Mouse (Mus musculus) midbrain, postnatal 0 days (tissue): ENCODE data around the gene Rin1. TPM values are rescaled to one million over a fixed set of nuclear protein-coding genes. Genes with fewer than 3 reads are reported as not detected.

Experiments used
- ATAC-seq: fragments of 200-750 bp; cut with Nextera tagmentation; 2 replicates; pipeline ENCODE4 v1.8.0; 2017; ENCODE audit warnings: moderate number of reproducible peaks, mild to moderate bottlenecking, moderate TSS enrichment, moderate library complexity; ENCODE audit not compliant: low FRiP score
- DNase-seq: peaks from one replicate; pipeline ENCODE4 v3.0.0-alpha.2; 2015; ENCODE audit warnings: low spot score
- H3K27ac ChIP-seq: fragments of 300-500 bp; sonication (generic); 2 replicates; pipeline ENCODE4 v1.5.1; 2014; ENCODE audit warnings: low read depth, mild to moderate bottlenecking, low read length, mixed read lengths
- H3K27me3 ChIP-seq: fragments of 300-500 bp; sonication (generic); 2 replicates; pipeline ENCODE4 v1.6.1; 2014; ENCODE audit warnings: low read length, control low read depth, mixed read lengths; ENCODE audit not compliant: insufficient read depth
- H3K36me3 ChIP-seq: fragments of 300-500 bp; sonication (generic); 2 replicates; pipeline ENCODE4 v1.6.1; 2014; ENCODE audit warnings: low read length, control low read depth, mixed read lengths; ENCODE audit not compliant: insufficient read depth
- H3K4me1 ChIP-seq: fragments of 300-500 bp; sonication (generic); 2 replicates; pipeline ENCODE4 v1.6.1; 2014; ENCODE audit warnings: mild to moderate bottlenecking, control low read depth, antibody characterized with exemption, low read length, mixed read lengths; ENCODE audit not compliant: insufficient read depth
- H3K4me2 ChIP-seq: fragments of 300-500 bp; sonication (generic); 2 replicates; pipeline ENCODE4 v1.6.1; 2014; ENCODE audit warnings: low read depth, mild to moderate bottlenecking, low read length, mixed read lengths; ENCODE audit not compliant: poor library complexity, severe bottlenecking
- H3K4me3 ChIP-seq: fragments of 300-500 bp; sonication (generic); 2 replicates; pipeline ENCODE4 v1.5.1; 2014; ENCODE audit warnings: low read depth, mild to moderate bottlenecking, low read length, moderate library complexity
- H3K9ac ChIP-seq: fragments of 300-500 bp; sonication (generic); replicated peaks from 2 replicates; pipeline ENCODE4 v1.6.1; 2014; ENCODE audit warnings: mild to moderate bottlenecking, low read length, moderate library complexity, mixed read lengths; ENCODE audit not compliant: poor library complexity, severe bottlenecking
- H3K9me3 ChIP-seq: fragments of 300-500 bp; sonication (generic); 2 replicates; pipeline ENCODE4 v1.6.1; 2016; ENCODE audit warnings: low read length, control low read depth
- CTCF ChIP-seq: IDR thresholded peaks from 2 replicates; pipeline ENCODE4 v1.5.1; 2016; ENCODE audit warnings: antibody characterized with exemption, mild to moderate bottlenecking
- WGBS: fragments of 180-500 bp; shearing (Covaris S2); extraction: QIAGEN DNeasy Blood & Tissue Kit; methylation state at CpG from one replicate; pipeline ENCODE4 v1.1.7; 2014; 5-methylcytosine and 5-hydroxymethylcytosine counted together
- polyA plus RNA-seq: library from polyadenylated mRNA; unstranded; fragments of >200 nt; fragmentation: Nextera tagmentation; extraction: Ambion mirVana; gene quantifications from 2 replicates; pipeline ENCODE4 v1.2.1, GENCODE M21; 2015
- total RNA-seq: library from RNA; depleted of rRNA; stranded (reverse); fragments of >200 nt; gene quantifications from 2 replicates; pipeline ENCODE4 v1.2.3, GENCODE M21; 2014

Rin1 gene
- total and polyA plus RNA-seq, 2 experiments from 2014 or later, result 0.96 to 4.3 TPM

- DNase-seq (peak; percentile 100), ATAC-seq (peak; percentile 92)
- peak within 1 kb of the TSS; percentile 84 for H3K4me2 ChIP-seq
- under 1% methylated on average over 58 of the region's 58 CpGs for WGBS
- peak within 1 kb of the TSS; percentile 66 for H3K9ac ChIP-seq
- H3K4me1 ChIP-seq, result peaks cover 10% of the 10 kb centered on the region
- H3K27ac ChIP-seq, result peak within 1 kb of the TSS; percentile 76
- peak; percentile 73 for TF ChIP-seq CTCF
- peak within 1 kb of the TSS; percentile 65 for H3K4me3 ChIP-seq
- H3K9me3 ChIP-seq, result no peaks in the 10 kb centered on the region
- peaks cover 25% of the 10 kb centered on the region for H3K36me3 ChIP-seq
- H3K27me3 ChIP-seq, result peaks cover under 1% of the 10 kb centered on the region; the same call in 1 of the 2 replicates
Measured at GRCm38 (mm10) chr19:5087884-5088728, 37.8 kb downstream of the Rin1 start, which contains the start of gene Yif1a. Gene Yif1a, plus strand, starts transcription at chr19:5088538.

- Histone ChIP-seq H3K36me3 (peaks cover 32% of the 10 kb centered on the region), H3K27ac (no peak overlapping the region), H3K4me3 (peak overlapping the region; percentile 65), H3K27me3 (no peaks in the 10 kb centered on the region), H3K4me2 (peak overlapping the region; percentile 84), H3K9me3 (no peaks in the 10 kb centered on the region), H3K4me1 (peaks cover 17% of the 10 kb centered on the region), H3K9ac (peak overlapping the region; percentile 66)
- no peak for DNase-seq
- no peak for TF ChIP-seq CTCF
- WGBS, result 88% methylated on average over 4 of the region's 4 CpGs
- ATAC-seq, result no peak
Measured at GRCm38 (mm10) chr19:5089324-5089723, 39.0 kb downstream of the Rin1 start.

GRCm38 (mm10) chr19:5092083-5092482 lies 41.8 kb downstream of the Rin1 start:
- no peak for TF ChIP-seq CTCF
- no peaks in the 10 kb centered on the region for H3K27me3 ChIP-seq
- H3K4me2 ChIP-seq, result no peak overlapping the region
- peaks cover 37% of the 10 kb centered on the region for H3K4me1 ChIP-seq
- ATAC-seq, result no peak
- H3K27ac ChIP-seq, result no peak overlapping the region
- no peaks in the 10 kb centered on the region for H3K9me3 ChIP-seq
- no peak for DNase-seq
- H3K9ac ChIP-seq, result no peak overlapping the region
- H3K4me3 ChIP-seq, result no peak overlapping the region
- H3K36me3 ChIP-seq, result peaks cover 32% of the 10 kb centered on the region
- 85% methylated on average over 10 of the region's 10 CpGs for WGBS

GRCm38 (mm10) chr19:5093481-5094242 lies 43.4 kb downstream of the Rin1 start:
- no peak for TF ChIP-seq CTCF
- H3K27ac ChIP-seq, result peak overlapping the region; percentile 97
- H3K4me2 ChIP-seq, result peak overlapping the region; percentile 72
- H3K4me3 ChIP-seq, result peak overlapping the region; percentile 88; the same call in 1 of the 2 replicates
- peak overlapping the region; percentile 98; the same call in 1 of the 2 replicates for H3K9ac ChIP-seq
- no peaks in the 10 kb centered on the region for H3K9me3 ChIP-seq
- peaks cover 33% of the 10 kb centered on the region for H3K4me1 ChIP-seq
- DNase-seq (no peak), ATAC-seq (no peak)
- H3K36me3 ChIP-seq, result peaks cover 32% of the 10 kb centered on the region
- no peaks in the 10 kb centered on the region for H3K27me3 ChIP-seq
- 72% methylated on average over 12 of the region's 12 CpGs for WGBS

- peaks cover 36% of the 10 kb centered on the region for H3K4me1 ChIP-seq
- peak overlapping the region; percentile 88 for H3K4me3 ChIP-seq
- peak overlapping the region; percentile 97 for H3K27ac ChIP-seq
- peak; percentile 97 for DNase-seq
- H3K9ac ChIP-seq, result peak overlapping the region; percentile 98
- H3K36me3 ChIP-seq, result peaks cover 32% of the 10 kb centered on the region
- peak; percentile 91 for TF ChIP-seq CTCF
- peak overlapping the region; percentile 72 for H3K4me2 ChIP-seq
- peak; percentile 58 for ATAC-seq
- H3K9me3 ChIP-seq, result no peaks in the 10 kb centered on the region
- no peaks in the 10 kb centered on the region for H3K27me3 ChIP-seq
- whole genome bisulfite sequencing, result 2% methylated on average over 20 of the region's 21 CpGs
Measured at GRCm38 (mm10) chr19:5094243-5094632, 44.0 kb downstream of the Rin1 start.
